Mouse (Mus musculus) inflammation-experienced regulatory T-cells, adult 6 months (primary cell): ENCODE results near the gene Gm44502. TPM values are rescaled to one million over a fixed set of nuclear protein-coding genes. Genes with fewer than 3 reads are reported as not detected.

ENCODE experiments used
- ATAC-seq: one replicate; pipeline ENCODE4 v1.8.0; 2017
- polyA plus RNA-seq, 3 experiments: library from polyadenylated mRNA; unstranded; fragments of 100-300 nt; shearing (Covaris generic); gene quantifications; one replicate each; pipeline ENCODE4 v1.2.1; 2017

The Gm44502 gene
- polyA plus RNA-seq, 3 experiments from 2014 or later: 0.28 TPM; not detected in 2

DNA sequence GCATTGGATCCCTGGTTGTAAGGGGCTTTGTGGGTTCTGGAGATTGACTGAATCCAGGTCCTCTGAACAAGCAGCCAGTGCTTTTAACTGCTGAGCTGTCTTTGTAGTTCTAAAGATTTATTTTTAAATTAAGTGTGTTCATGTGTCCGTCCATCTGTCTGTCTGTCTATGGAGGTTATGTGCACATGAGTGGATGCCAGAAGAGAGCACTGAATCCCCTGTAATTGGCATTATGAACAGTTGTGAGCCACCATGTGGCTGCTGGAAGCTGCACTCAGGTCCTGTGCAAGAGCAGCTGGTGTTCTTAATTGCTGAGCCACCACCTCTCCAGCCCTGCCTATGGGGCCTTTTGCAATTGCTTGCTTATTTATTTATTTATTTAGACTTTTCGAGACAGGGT is 31.4 kb downstream of the Gm44502 start:
- ATAC-seq: no peak

DNA sequence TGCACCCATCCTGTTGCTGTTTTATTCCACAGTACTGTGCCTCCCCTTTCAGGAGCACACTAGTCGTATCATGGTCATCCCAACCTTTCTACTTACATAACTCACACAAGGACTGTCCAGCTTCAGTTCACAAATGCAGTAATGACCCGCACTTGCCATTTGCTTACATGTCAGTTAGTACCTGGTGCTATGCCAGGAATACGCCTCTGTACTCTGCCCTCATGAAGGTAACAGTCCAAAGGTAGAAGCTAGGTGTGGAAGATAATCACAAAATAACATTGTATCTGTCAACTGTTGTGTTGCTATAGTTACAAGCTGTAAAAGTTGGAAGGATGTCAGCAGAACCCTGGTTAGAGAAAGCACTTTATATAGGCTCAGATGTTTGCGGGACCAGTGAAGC is 32.6 kb downstream of the Gm44502 start:
- no peak for ATAC-seq

DNA sequence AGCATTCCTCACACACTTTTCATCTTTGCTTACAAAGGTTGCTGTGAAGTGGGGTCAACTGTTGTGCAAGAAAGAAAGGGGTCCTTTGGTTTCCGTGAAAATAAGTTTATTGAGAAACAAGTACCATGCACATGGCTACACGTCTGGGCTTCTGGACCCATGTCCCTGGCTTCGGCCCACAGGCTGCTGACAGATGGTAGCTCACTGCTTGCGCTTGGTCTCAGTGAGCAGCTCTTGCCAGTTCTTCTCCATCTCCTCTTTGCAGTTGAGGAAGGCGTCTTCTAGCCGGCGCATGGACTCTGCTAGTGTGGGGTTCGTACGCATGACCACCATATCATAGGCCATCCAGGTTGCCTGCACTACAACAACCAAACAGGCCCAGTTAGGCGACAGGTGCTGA is 39.4 kb downstream of the Gm44502 start:
- no peak for ATAC-seq

DNA sequence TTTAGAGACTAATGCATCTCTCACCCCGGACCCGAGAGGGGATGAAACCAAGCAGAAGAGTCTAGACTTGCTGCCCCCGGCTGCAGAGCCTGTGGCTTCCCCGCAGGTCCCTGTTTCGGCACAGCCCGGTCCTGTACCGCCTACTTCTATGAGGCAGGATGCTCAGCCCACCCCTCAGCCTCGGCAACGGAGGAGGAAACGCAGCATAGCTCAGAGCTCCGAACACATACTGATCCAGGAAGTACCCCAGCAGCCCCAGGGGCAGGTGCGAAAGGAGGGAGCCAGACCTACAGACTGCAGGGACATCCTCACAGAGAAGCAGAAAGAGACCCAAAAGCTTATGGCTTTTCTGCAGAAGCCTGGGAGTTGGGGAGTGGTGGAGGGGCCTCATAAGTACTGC is 42.4 kb downstream of the Gm44502 start:
- ATAC-seq: peak; percentile 77

DNA sequence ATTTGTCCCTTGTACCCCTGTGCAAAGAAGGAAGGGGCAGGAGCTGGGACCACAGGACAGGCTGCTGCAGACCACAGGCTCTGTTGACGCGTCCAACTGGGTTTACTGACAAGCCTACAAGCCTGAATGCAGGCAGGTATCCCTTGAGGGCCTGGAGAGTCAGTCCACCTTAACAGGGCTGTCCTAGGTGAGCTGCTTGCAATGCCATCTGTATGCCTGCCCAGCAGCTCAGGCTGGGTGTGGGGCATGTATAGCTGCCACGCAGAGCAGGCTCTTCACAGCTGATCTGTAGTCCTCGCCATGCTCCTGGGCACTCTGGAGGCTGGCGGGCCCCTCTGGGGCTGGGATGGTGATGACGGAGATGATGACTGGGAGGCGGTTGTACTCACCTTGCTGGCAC is 44.9 kb downstream of the Gm44502 start, which contains the start of gene Klhdc7b:
Klhdc7b (plus strand) TSS at position 301 of the 400 bp plus-strand sequence.
- ATAC-seq: no peak

DNA sequence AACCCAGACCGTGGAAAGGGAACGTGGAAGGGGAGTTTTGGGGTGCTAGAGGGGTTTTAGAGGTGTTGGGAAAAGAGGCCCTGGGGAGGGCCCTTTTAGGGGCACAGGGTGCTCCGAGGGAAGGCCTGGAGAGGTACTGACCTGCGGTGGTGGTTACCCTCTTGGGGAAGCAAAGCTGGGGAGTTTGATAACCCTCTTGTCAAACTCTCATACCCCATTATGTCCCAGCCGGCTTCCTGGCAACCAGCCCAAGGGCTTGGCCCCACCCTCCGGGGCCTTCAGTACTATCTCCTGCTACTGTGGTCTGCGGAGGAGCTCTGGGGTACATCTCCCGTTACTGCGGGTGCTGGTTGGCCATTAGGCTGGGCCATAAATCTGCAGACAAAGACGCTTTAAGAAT is 50.1 kb downstream of the Gm44502 start:
- ATAC-seq: no peak

DNA sequence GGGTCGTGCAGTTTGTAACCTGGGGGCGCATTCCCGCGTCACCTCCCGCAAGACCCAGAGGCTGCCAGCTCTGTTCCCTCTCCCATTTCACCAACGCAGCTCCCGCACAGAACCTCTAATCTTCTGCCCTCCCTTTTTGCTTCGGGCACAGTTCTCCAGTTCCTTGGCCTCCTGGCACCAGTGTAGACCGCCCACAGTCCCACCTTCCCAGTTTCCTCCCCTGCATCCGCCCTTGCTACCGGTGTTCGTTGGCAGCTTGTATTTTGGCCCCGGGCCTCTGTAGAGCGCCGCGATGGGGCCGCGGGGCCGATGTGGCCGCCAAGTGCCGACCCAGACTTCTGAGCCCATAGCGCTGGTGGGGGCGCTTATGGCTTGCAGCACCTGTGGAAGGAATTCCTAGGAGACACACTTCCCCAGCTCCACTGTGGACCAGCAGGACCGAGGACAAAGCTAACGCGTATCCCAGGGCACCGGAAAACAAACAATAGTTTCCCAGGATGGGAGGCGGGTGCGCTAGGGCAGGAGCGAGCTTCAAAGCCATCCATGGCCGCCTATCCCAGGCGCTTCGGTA is 50.6 kb downstream of the Gm44502 start, which contains the start of gene Odf3b:
Odf3b (minus strand) TSS at position 452 of the 571 bp plus-strand sequence.
- no peak for ATAC-seq

DNA sequence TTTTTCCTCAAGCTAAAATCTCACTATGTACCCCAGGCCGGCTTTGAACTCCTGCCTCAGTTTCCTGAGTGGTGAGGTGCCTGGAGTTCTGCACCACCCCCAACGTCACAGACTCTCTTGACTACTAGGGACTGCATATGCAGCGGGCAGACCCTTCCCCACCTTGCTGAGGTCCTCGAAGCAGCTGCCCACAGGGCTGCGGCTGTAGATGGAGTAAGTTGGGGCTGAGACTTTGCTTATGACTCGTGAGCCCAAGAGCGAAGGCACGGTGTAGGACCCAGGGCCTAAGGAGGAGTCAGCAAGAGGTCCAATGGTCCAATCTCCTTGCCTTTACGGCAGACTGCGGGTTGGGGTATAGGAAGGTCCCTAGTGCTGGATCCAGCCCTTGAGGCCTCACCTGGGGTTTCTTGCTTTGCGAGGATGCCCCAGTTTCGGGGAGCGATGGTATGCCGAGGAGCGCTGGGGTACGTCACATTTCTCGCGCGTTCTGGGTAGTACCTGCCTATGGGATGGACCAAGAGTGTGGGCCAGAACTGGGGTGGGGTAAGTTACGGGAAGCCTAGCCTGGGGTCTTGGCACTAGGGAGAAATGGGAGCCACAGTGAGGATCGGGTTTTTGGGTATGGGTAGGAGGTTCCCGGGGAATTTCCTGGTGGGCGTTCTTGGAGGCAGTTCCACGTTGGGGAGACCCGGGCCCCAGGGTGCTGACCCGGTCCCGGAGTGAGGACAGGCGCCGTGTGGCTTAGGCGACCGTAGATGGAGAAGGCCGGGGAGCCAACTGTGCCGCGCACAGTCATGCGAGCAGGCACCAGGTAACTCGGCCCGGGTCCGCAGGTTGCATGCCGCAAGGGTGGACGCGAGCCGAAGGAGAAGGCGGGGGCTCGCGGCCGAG is 51.3 kb downstream of the Gm44502 start:
- no peak for ATAC-seq

DNA sequence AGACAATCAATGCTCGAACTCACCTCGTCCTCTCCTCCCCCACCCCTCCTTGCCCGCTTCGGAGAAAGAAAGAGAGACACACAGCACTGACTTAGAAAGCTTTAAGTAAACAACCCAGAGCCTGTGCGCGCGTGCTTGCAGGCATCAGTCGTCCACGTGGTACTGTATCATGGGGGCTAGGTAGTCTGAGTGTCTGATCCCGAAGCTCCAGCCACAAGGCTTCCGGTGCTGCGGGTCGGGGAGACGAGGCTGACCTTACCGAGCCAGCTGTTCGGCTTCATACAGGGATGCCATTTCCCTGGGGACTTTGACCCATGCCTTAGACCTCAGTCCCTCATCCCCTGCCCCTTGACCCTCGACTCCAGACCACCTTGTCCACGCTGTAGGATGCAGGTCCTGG is 52.1 kb downstream of the Gm44502 start:
- no peak for ATAC-seq

DNA sequence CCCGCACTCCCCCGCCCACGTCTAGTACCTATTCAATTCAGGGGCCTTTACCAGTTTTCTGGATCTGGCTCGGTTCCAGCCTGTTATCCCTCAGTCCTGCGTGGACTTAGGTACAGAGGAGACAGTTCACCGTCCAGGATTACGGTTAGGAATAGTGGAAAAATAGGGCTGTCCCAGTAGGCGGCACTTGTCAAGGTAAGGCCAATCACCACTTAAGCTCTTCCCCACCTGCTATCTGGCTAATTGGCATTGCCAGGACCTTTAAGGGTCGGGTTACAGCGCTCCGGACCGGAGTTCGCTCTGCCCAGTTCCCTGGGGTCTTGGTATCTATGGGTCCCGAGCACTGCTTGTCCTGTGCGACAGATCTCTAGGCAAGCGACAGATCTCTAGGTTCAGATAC is 52.5 kb downstream of the Gm44502 start, which contains the start of gene Tymp:
Tymp (minus strand) TSS at position 83 of the 400 bp plus-strand sequence.
- no peak for ATAC-seq

DNA sequence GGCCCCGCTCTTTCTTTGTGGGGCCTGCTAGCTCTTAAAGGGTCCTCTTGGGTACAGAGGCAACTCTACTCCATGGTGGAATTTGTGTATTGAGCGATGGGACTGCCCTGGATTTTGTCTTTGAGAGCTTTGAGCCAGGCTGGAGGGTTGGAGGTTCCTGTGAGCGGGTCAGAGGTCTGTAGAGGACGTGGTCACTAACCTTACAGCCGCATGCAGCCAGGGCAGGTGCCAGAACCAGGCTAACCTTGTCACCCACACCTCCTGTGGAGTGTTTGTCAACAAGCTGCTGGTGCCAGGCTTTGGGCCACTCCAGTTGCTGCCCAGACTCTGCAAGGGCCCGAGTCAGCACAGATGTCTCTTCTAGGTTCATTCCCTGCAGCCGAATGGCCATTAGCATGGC is 53.5 kb downstream of the Gm44502 start:
- ATAC-seq: no peak

DNA sequence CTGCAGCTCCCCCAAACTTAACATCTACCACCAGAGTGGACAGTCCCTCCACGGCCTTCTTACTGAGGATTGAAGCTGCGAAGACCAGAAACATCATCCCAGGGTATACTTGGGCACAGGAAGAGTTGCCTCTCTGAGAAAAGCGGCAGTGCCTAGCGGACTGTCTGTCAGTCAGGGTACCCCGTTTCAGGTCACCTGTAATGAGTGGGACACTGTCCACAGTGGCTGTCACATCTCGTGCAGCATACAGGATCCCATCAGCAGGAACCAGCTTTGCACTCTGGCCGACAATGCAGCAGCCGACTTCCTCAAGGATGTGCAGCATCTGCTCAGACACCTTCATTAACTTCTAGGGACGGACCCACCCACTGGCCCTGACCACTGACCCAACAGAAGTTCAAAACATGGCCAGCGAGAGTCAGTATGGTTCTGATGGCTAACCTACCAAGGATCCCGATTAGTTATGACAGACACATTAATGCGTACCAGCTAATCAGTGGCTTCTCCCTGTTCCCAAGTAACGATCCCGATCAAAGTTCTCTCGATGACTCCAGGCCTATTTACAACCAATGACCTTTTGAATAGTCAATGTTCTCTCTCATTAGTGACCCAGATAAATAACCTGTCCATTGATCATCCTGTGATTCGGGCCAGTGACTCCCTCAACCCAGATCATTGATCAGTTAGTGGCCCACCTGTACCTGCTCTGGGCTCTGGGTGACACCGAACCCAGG is 54.5 kb downstream of the Gm44502 start:
- ATAC-seq: no peak

DNA sequence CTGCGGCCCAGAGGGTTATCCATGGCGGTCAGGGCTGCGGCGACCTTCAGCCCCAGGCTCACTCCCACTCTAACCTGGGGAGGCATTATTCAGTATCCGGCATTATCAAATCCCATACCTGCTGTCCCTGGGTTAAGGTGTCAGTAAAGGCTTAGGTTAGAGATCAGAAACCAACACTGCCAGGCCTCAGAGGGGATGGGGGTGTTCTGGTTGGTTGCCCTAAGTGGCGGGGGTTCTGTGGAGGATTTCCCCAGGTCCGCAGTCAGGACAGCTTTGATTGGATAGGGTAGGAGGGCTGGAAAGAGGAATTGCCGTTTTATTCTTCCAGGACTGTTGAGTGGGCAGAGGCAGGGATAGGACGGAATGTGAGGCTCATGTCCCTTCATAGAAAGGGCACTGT is 55.2 kb downstream of the Gm44502 start:
- ATAC-seq: no peak

DNA sequence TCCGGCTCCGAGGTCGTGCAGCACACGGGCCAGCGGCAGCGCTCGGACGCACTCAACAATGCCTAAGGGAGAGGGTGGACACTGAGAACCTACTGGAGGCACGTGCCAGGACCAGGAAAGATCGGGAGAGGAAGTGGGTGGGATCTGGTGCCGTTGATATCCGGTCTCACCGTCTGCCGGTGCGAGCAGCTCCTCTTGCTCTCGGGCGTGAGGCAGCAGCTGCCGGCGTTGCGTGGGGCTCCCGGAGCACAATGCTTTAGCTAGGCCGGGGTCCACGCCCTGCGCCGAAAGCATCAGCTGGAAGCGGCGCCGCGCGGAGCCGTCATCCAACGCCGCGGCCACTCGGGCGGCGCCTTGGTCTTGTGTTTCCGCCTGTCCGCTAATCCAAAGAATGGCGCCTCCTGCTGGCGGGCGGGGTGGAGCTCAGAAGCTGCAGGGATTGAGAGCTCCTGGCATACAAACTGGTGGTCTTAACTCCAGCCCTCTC is 55.7 kb downstream of the Gm44502 start, which contains the start of gene Sco2:
Sco2 (minus strand) TSS at position 85 of the 487 bp plus-strand sequence.
- peak; percentile 66 for ATAC-seq

DNA sequence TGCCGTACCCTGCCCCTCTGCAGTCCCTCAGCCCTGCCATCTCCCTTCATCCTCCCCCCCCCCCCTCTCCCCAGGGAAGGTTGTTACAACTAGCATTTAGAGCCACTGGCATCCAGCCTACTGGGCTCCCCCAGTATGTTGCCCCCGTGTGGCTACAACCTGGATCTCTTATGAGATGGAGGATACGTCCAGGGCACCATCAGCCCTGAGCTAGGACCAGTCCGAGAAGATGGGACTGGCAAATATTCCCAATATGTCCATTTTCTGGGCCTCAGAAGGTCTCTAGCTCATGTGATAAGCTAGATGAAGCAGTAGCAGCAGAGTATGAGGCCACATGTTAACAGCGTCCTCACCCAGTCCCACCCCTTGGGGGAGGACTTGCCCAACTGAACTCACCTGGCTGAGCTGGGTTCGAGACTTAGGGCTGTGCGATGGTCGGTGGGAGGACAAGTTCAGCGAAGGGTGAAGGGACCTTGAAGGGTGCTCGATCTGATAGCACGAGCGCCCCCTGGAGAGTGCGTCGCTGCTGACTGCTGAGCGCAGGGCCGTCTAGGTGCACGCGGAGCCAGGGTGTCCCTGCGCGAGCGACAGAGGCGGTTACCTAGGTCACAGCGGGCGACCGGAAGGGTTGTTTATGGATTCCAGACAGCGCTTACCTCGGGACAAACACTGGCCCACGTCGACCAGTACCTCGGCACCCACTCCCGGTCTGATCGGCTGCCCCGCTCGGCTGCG is 56.3 kb downstream of the Gm44502 start:
- ATAC-seq: peak; percentile 90

DNA sequence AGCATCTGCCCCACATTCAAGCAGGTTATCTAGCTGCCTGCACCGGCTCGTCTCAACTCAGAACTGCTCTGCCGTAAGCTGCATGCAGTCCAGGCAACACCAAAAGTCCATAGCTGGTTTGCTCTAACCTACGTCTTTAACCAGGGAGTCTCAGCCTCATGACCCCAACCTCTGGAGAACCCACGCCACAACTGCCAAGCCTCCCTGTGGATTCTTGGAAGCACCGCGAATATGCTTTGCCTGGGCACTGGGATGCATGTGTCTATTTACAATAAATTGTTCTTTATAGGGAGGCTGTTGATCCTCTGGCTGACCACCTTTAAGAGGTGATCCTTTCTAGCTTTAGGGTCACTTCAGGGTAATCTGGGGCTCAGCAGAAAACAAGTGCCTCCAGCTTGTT is 57.0 kb downstream of the Gm44502 start:
- no peak for ATAC-seq

DNA sequence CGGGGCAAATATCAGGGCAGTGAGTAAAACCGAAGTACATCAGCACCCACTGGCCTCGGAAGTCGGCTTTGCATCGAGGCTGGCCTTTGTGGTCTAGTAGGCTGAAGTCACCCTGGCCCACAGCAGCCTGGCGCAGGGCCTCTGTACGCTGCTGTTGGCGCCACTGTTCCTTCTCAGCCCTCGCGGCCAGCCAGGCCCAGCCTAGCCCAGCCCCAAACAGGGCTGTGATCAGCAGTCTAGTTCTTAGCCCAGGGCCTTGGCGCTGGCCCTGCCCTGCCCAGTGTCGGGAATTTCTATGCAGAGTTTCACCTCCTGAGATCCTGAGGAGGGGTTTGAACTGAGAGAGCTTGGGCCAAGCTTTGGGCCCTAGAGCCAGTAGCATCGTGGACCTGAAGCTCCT is 57.4 kb downstream of the Gm44502 start:
- ATAC-seq: no peak

Other genes with a start within 250 kb of the Gm44502 start
- 1 to 10 TPM; 1.0 to 3.7 (median 1.7) TPM for gene Plxnb2, start 248.9 kb downstream of the Gm44502 start, polyA plus RNA-seq
- gene Dennd6b, start 233.2 kb downstream of the Gm44502 start, polyA plus RNA-seq: 10 to 100 TPM in 2 of 3 experiments, 1 to 10 TPM in 1; 3.4 to 16.7 (median 13.6) TPM
- 10 to 100 TPM; 21.5 to 33.7 (median 30.1) TPM for gene Ppp6r2, start 218.1 kb downstream of the Gm44502 start, polyA plus RNA-seq
- 100 to 1,000 TPM in 2 of 3 experiments, 10 to 100 TPM in 1; 63.2 to 112 (median 106) TPM for gene Sbf1, start 114.4 kb downstream of the Gm44502 start, polyA plus RNA-seq
- not detected for gene Adm2, start 107.0 kb downstream of the Gm44502 start, polyA plus RNA-seq
- not detected for gene Miox, start 95.3 kb downstream of the Gm44502 start, polyA plus RNA-seq
- 10 to 100 TPM; 24.7 to 44.0 (median 34.7) TPM for gene Lmf2, start 74.0 kb downstream of the Gm44502 start, polyA plus RNA-seq
- gene Ncaph2, start 74.0 kb downstream of the Gm44502 start, polyA plus RNA-seq: 100 to 1,000 TPM; 145 to 237 (median 180) TPM
- 1 to 10 TPM in 1 of 3 experiments, under 1 TPM in 1, not detected in 1; 0.82 to 3.4 TPM for gene Sco2, start 55.9 kb downstream of the Gm44502 start, polyA plus RNA-seq
- gene Tymp, start 52.7 kb downstream of the Gm44502 start, polyA plus RNA-seq: under 1 TPM in 2 of 3 experiments, not detected in 1; 0.94 to 0.99 TPM
- gene Odf3b, start 50.4 kb downstream of the Gm44502 start, polyA plus RNA-seq: 1 to 10 TPM in 2 of 3 experiments, under 1 TPM in 1; 0.41 to 2.0 (median 1.8) TPM
- under 1 TPM in 1 of 3 experiments, not detected in 2; 0.08 TPM for gene Klhdc7b, start 44.8 kb downstream of the Gm44502 start, polyA plus RNA-seq
- not detected for gene Syce3, start 19.2 kb downstream of the Gm44502 start, polyA plus RNA-seq
- gene Cpt1b, start 3.8 kb downstream of the Gm44502 start, polyA plus RNA-seq: under 1 TPM; 0.15 to 0.82 (median 0.45) TPM
- 1 to 10 TPM; 4.2 to 7.1 (median 6.1) TPM for gene C730034F03Rik, start 107 bp downstream of the Gm44502 start, polyA plus RNA-seq
- 10 to 100 TPM; 45.1 to 62.2 (median 57.2) TPM for gene Chkb, start 212 bp upstream of the Gm44502 start, polyA plus RNA-seq
- gene Mapk8ip2, start 24.2 kb upstream of the Gm44502 start, polyA plus RNA-seq: under 1 TPM in 2 of 3 experiments, not detected in 1; 0.08 to 0.40 TPM
- gene Arsa, start 47.7 kb upstream of the Gm44502 start, polyA plus RNA-seq: 10 to 100 TPM in 1 of 3 experiments, 1 to 10 TPM in 2; 4.9 to 12.1 (median 6.8) TPM
- gene Shank3, start 69.9 kb upstream of the Gm44502 start, polyA plus RNA-seq: not detected
- not detected for gene Acr, start 138.6 kb upstream of the Gm44502 start, polyA plus RNA-seq
- 1 to 10 TPM; 1.5 to 2.2 (median 1.5) TPM for gene Rabl2, start 162.2 kb upstream of the Gm44502 start, polyA plus RNA-seq